Mouse (Mus musculus): ENCODE measurements around the gene Foxg1. TPM values are rescaled to one million over a fixed set of nuclear protein-coding genes. Genes with fewer than 3 reads are reported as not detected.

The Foxg1 gene
- under 1 TPM; 0.09 to 0.25 TPM for total RNA-seq (2021)
- long read RNA-seq, experiment 1 = 0 reads
- long read RNA-seq, experiment 2 = 0 reads

GRCm38 (mm10) chr12:49382565-49383520 is at the start of gene Foxg1:
Gene Foxg1, plus strand, starts transcription at chr12:49382660.
- peak; percentile 12 for DNase-seq

DNA sequence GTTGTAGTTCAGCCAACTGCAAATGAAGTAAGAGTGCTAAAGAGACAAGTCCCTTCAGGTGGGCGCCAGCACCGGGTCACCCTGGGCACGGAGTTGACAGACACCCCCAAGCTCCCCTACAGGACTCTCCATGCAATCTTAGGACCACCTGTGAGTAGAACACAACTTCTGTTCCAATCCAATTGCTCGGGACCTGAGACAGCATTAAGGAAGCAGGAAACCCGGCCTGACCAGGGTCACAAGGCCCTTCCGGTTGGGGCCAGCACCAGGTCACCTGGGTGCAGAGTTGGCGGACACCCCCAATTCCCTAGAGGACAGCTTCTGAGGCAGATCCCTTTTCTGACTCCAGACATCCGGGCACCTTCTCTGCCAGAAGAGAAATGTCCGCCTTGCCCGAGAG is 32.8 kb upstream of the Foxg1 start:
- DNase-seq = no peak

DNA sequence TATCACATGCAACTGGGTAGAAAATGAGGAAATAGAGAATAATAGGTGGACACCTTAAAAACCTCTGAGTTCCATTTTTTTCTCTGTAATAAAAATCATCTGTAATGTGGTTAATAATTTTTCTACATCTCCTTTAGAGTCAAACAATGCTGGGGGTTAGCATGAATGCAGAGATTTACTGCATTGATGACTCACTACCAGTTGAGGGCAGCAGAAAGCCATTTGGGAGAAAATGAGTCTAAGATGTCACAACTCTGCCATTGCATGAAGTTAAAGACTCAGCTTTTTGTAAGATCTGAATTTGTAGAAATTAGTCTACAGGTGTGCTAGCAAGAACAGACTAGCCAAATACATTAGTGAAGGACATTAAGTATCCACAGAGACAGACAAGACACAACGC is 13.5 kb upstream of the Foxg1 start:
- DNase-seq = no peak

DNA sequence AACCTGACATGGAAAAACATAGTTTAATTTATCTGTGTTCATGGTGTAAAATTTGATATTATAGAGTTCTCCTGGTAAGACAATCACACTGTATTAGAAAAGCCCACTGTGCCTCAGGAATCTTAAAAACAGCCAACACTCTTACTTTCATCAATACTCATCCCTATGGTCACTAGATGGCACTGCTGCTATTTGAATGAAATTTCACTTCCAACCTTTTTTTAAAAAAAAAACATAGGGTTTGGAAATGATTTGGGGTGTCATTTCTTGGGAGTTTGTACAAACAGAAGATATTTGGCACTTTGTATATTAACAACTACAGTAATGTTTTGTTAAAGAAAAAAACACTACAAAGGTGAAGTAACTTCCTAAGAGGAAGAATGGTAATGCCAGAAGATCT is 10.3 kb upstream of the Foxg1 start:
- DNase-seq = no peak

- no peak for DNase-seq
Measured at GRCm38 (mm10) chr12:49373176-49373575, 9.3 kb upstream of the Foxg1 start.

DNA sequence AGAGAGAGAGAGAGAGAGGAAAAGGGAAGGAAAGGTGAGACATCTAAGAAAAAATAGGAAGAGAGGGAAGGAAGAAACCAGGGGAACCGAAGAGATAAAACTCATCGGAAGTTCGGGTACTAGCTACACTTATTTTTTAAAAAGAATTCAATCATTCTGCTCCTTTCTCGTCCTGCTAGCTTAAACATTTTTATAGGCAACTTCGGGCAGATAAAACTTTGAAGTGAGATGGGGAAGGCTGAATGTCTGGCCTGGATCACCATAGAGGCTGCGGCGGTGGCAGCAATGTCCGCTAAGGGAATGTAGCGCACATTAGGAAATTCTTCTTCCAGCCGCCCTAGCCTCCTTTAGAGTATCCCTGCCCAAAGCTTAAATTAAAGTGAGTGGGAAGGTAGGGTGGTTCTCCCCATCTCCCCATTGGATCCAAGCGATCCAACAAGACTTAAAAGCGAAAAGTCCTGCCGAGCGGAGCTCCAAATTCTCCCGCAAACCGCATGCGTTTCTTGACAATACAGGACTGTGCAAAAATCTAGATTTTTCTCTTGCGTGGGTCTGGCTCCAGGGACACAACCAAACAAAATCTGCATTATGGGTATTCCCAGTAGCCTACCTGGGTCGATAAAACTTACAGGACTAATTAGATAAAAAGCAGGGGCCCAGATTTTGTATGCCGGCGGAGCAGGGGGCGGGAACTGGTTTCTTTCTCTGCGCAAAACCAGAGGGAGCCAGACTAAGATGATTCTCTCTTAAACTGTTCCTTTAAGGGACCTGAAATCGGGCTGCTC is 8.4 kb upstream of the Foxg1 start:
- no peak for DNase-seq

DNA sequence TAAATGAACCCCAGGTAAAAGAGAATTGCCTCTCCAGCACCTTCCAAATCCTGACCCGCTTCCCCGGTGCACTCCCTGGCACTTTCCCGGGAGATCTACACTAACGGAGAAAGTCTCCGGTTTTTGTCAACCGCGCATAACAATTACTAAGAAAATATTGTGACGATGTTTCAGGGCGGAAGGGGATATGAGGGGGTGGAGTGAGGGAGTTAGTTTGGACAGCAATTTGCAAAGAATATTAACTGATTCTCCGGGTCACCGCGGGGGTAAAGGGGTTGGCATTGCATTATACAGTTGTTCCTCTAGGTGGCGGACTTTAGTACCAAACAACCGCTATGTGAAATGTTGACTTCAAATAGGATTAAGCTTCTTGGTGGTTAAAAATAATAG is 7.9 kb upstream of the Foxg1 start:
- no peak for DNase-seq

DNA sequence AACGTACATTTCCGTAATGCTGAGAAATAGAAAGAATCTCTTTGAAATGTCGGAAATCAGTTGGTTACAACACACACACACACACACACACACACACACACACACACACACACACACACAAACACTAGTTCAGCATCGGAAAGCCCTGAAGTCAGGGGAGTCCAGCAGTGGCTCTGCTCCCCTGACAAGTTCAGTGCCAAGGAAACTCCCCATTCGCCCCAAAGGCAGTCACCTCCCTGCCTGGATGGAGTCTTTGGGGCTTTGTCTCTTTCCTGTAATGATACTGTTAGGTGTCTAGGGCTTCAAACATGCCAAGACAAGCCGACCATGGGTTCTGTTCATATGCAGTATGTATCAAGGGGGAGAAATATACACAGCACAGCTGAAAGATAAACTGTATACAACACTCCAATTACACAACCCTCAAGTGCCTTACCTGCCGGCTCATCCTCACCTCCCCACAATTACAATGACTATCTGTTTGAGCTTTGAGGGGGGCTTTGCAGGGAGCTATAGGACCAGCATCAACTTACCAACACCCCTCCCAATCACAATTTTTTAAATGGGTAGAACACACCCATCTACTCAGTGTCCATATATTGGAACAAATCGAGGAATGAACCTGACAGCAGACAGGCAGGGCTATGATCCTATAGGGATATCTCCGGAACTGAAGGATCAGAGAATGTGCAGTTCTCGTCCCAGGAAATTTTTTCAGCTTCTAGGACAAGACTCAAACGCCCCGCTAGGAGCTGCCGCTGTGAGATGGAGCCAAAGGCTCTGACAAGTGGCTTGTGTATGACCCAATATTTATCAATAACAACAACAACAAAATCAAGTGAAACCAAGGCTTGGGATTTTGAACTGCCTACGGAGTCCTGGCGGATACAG is 6.8 kb upstream of the Foxg1 start:
- no peak for DNase-seq

GRCm38 (mm10) chr12:49376318-49376992 is 6.0 kb upstream of the Foxg1 start:
- no peak for DNase-seq

DNA sequence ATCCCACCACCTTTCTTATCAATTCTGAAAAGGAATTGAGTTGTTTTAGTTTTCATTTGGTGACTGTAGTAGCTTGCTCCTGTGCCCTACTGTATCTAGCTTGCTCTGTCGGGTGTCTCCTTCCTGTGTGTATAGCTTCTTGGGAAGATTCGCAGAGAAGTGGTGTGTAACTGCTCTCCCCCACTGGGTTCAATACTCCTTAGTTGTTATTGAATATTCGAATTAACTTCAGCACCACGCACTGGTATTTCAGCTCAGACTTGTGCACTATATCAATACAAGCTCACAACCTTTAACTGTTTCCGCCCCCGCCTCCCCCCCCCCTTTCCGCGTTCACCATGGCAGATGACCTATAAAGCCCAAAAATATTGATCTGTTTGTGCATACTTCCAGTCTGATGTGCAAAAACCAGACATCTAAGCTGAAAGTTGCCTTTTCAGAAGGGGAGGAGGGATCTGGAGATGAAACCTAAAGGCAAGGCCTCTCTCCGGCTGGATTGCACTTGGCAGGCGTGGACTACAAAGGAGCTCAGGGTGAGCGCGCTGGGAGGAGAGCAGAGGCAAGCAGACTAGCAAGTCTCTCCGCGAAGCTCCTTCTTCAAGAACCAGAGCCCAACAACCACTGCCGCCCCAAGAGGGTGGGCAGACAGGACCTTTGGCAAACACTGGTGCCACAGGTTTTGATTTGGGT is 5.0 kb upstream of the Foxg1 start:
- DNase-seq = no peak

- DNase-seq = no peak
Measured at GRCm38 (mm10) chr12:49378920-49379319, 3.5 kb upstream of the Foxg1 start.

DNA sequence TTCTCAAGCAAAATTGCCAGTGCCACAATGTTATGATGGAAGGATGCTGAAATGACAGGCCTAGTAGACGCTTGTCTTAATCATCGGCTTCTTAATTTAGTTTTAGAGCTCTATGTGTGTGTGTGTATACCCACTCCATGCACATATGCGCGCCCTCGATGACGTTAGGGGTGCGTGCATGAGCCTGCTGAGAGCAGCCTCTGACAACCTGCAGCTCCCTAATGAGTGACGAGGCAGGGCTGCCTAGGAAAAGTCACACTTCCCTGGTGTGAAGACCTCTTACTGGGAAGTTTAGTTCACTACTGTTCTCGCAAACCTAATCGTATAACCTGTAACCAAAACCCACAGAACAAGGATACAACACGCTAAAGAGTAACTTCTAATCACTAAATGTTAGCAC is 3.0 kb upstream of the Foxg1 start:
- DNase-seq = no peak

- no peak for DNase-seq
Measured at GRCm38 (mm10) chr12:49380442-49380841, 2.0 kb upstream of the Foxg1 start.

DNA sequence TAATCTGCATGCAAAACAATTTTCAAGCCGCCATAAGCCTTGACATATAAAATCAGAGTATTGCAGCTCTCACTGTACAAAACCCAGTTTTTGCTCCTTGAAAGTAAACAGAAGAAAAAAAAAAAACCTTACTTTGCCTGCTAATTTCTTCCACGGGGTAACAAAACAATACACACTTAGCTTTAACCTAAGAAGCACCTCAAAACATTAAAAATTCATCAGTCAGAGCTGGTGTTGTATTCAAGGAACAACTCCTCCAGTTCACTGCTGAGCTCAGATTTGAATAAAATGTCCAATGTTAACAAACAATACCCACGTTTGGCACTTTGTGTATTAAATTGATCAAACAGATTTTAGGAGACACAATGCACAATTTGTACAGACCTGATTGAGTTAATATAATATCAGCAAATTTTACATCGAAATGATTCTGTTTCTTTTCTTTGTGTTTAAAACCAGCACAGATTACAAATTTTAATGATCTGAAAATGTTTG is 1.4 kb upstream of the Foxg1 start:
- no peak for DNase-seq

DNA sequence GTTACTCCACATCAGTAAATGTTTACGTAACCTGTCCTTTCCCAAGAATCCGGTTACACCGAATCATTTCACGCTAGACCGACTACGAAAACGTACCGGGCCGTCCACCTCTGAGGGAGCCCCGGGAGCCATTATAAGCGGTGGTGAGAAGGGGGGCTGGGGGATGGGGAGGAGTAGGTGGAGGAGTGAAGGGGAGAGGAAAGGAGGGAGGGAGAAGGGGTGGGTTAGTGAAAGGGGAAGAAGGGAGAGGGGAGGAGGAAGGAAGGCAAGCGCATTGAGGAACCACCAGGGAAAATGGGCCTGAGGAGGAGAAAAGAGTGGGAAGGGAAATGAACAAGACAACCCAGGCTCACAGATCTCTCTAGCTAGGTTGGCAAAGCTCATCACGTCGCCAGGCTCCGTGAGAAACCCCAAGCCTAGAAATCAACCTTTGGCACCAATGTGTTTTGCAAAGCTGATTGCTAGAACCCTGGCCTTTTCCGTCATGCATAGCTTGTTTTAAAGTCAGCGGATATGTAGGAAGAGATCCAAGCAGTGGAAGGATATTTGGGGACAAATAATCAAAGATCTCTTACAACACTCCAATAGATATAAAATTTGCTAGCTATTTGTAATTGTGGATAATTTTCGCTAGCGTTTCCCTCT is 617 bp upstream of the Foxg1 start:
- DNase-seq = no peak

DNA sequence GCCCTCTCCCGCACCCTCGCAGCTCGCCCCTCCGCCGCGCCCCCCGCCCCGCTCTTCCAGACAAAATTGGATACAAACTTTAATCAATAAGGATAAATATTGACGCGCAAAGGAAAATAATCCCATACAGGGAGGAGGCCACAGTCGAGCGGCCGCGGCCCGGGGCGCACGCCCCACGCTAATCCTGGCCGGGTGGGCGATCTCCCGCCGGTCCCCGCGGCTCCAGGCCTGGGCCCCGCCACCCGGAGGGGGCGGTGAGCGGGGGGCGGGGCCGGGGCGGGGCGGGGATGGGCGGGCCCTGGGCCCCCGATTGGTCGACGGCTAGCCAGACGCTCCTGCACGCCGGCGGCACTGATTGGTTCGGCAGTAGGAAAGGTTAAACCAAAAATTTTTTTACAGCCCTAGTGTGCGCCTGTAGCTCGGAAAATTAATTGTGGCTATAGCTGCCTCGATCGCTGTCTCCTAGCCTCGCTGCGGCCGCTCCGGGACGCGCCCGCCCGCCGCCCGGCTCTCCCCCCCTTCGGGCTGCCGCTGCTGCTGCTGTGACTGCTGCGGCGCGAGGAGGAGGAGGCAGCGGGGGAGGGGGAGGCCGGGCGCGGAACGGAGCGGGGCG is 1.2 kb downstream of the Foxg1 start:
- no peak for DNase-seq

DNA sequence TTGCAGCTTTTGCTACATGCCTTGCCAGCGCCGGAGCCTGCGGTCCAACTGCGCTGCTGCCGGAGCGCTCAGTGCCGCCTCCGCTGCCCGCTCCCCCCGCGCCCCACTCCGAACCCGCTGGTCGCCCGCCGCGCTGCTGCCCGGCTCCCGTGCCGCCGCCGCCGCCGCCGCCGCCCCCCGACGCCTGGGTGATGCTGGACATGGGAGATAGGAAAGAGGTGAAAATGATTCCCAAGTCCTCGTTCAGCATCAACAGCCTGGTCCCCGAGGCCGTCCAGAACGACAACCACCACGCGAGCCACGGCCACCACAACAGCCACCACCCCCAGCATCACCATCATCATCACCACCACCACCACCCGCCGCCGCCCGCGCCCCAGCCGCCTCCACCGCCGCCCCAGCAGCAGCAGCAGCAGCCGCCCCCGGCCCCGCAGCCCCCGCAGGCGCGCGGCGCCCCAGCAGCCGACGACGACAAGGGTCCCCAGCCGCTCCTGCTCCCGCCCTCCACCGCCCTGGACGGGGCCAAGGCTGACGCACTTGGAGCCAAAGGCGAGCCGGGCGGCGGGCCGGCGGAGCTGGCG is 1.9 kb downstream of the Foxg1 start:
- DNase-seq = no peak

GRCm38 (mm10) chr12:49384876-49385630 is 2.6 kb downstream of the Foxg1 start, which contains the start of gene Gm43517:
Gene Gm43517, plus strand, starts transcription at chr12:49385174.
- peak; percentile 10 for DNase-seq

- DNase-seq = no peak
Measured at GRCm38 (mm10) chr12:49385631-49385990, 3.2 kb downstream of the Foxg1 start.
